Mouse (Mus musculus) thymus, adult 2 months (tissue): ENCODE measurements around the gene Lingo3. TPM values are rescaled to one million over a fixed set of nuclear protein-coding genes. Genes with fewer than 3 reads are reported as not detected.

Experiments
- DNase-seq: peaks from one replicate; pipeline ENCODE4 v3.0.0; 2021
- H3K27ac ChIP-seq: fragments of 200-500 bp; 2 replicates; pipeline ENCODE4 v1.5.1; 2012; ENCODE audit warnings: low read length, control low read depth; ENCODE audit not compliant: control insufficient read depth, insufficient read depth
- H3K27me3 ChIP-seq: fragments of 200-500 bp; 2 replicates; pipeline ENCODE4 v1.6.1; 2012; ENCODE audit warnings: mild to moderate bottlenecking, low read length, moderate library complexity, mixed read lengths; ENCODE audit not compliant: control insufficient read depth, insufficient read depth
- H3K36me3 ChIP-seq: fragments of 200-500 bp; 2 replicates; pipeline ENCODE4 v1.6.1; 2012; ENCODE audit warnings: mild to moderate bottlenecking, low read length, moderate library complexity; ENCODE audit not compliant: control insufficient read depth, insufficient read depth
- H3K4me1 ChIP-seq: fragments of 200-500 bp; replicated peaks from 2 replicates; pipeline ENCODE4 v1.6.1; 2012; ENCODE audit warnings: low read length; ENCODE audit not compliant: control insufficient read depth, insufficient read depth
- H3K4me3 ChIP-seq: fragments of 200-500 bp; 2 replicates; pipeline ENCODE4 v1.5.1; 2012; ENCODE audit warnings: mild to moderate bottlenecking, low read length, control low read depth, moderate library complexity; ENCODE audit not compliant: control insufficient read depth, insufficient read depth
- CTCF ChIP-seq: fragments of 200-500 bp; IDR thresholded peaks from 2 replicates; pipeline ENCODE4 v1.5.1; 2012; ENCODE audit warnings: mild to moderate bottlenecking, control low read depth, low read length, moderate library complexity, borderline replicate concordance; ENCODE audit not compliant: control insufficient read depth, poor library complexity, insufficient read depth; ENCODE audit errors: extremely low read depth
- POLR2A ChIP-seq: fragments of 200-500 bp; IDR thresholded peaks from 2 replicates; pipeline ENCODE4 v1.6.1; 2012; ENCODE audit warnings: mild to moderate bottlenecking, low read length, control low read depth, moderate library complexity; ENCODE audit not compliant: control insufficient read depth, poor library complexity, insufficient read depth; ENCODE audit errors: extremely low read depth
- WGBS: fragments of 180-500 bp; shearing (Covaris S2); methylation state at CpG from one replicate; pipeline ENCODE4 v1.1.7; 2018; 5-methylcytosine and 5-hydroxymethylcytosine counted together
- polyA plus RNA-seq: library from polyadenylated mRNA; depleted of rRNA; stranded (reverse); fragments of >200 nt; gene quantifications from 2 replicates; pipeline ENCODE4 v1.2.3, GENCODE M21; 2012; rRNA removed

Gene Lingo3
- 0.10 and 1.0 TPM in 2 replicates for polyA plus RNA-seq

- WGBS: 7% methylated on average over 51 of the region's 51 CpGs
- no peak within 1 kb of the TSS; the same call in 1 of the 2 replicates for H3K4me3 ChIP-seq
- no peak for DNase-seq
- peaks cover 15% of the 10 kb centered on the region; the same call in 1 of the 2 replicates for H3K4me1 ChIP-seq
- peaks cover 2% of the 10 kb centered on the region; the same call in 1 of the 2 replicates for H3K27me3 ChIP-seq
- H3K36me3 ChIP-seq: no peaks in the 10 kb centered on the region
- TF ChIP-seq POLR2A: no peak
- no peak for TF ChIP-seq CTCF
- no peak within 1 kb of the TSS for H3K27ac ChIP-seq
These were observed at the start of gene Lingo3 for GRCm38 (mm10) chr10:80843931-80844547. Lingo3 (minus strand) TSS chr10:80844039.

DNA sequence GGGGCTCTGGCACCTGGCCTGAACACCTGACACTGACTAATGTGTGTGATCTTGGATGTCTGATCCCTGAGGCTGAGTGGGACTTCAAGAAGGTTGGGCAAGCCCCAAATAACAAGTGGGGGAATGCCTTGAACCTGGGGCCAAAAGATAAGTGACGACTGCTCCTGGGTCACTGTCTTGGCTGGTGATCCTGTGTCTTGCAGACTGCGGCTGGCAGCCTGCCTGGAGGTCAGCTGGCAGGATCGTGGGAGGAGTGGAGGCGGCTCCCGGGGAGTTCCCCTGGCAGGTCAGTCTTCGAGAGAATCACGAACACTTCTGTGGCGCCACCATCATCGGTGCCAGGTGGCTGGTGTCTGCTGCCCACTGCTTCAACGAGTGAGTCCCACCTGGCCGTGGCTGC is 43.3 kb upstream of the Lingo3 start:
- Histone ChIP-seq H3K4me1 (no peaks in the 10 kb centered on the region), H3K4me3 (no peak overlapping the region), H3K27ac (no peak overlapping the region), H3K36me3 (no peaks in the 10 kb centered on the region), H3K27me3 (no peaks in the 10 kb centered on the region; the same call in 1 of the 2 replicates)
- no peak for TF ChIP-seq CTCF
- no peak for TF ChIP-seq POLR2A
- DNase-seq: no peak
- WGBS: 49% methylated on average over 11 of the region's 11 CpGs

DNA sequence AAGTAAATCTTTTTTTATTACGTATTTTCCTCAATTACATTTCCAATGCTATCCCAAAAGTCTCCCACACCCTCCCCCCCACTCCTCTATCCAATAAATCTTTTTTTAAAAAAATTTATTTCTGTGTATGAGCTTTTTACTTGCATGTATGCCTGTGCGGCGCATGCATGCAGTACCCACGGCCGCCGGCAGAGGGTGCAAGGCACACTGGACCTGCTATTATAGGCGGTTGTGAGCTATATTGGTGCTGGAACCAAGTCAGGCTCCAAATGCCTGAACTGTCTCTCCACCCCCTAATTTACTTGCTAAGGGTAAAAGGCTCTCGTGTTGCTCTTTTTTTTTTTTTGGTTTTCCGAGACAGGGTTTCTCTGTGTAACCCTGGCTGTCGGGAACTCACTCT is 37.5 kb upstream of the Lingo3 start:
- no peaks in the 10 kb centered on the region for H3K27me3 ChIP-seq
- TF ChIP-seq POLR2A (no peak), CTCF (peak; percentile 95)
- DNase-seq: peak; percentile 80
- 30% methylated on average over 10 of the region's 10 CpGs for WGBS
- no peaks in the 10 kb centered on the region for H3K36me3 ChIP-seq
- no peak overlapping the region for H3K27ac ChIP-seq
- no peak overlapping the region for H3K4me3 ChIP-seq
- H3K4me1 ChIP-seq: no peaks in the 10 kb centered on the region; the same call in 1 of the 2 replicates

- Histone ChIP-seq H3K36me3 (no peaks in the 10 kb centered on the region), H3K4me3 (no peak overlapping the region), H3K27ac (no peak overlapping the region), H3K4me1 (no peaks in the 10 kb centered on the region; the same call in 1 of the 2 replicates), H3K27me3 (no peaks in the 10 kb centered on the region)
- TF ChIP-seq POLR2A (no peak), CTCF (no peak)
- WGBS: 71% methylated on average over 2 of the region's 2 CpGs
- no peak for DNase-seq
These were observed 37.1 kb upstream of the Lingo3 start for GRCm38 (mm10) chr10:80880901-80881300.

GRCm38 (mm10) chr10:80880131-80880641 is 36.3 kb upstream of the Lingo3 start:
- TF ChIP-seq POLR2A (no peak), CTCF (peak; percentile 51; the same call in 1 of the 2 replicates)
- no peaks in the 10 kb centered on the region for H3K36me3 ChIP-seq
- WGBS: 17% methylated on average over 5 of the region's 5 CpGs
- H3K27me3 ChIP-seq: no peaks in the 10 kb centered on the region
- peak; percentile 73 for DNase-seq
- H3K27ac ChIP-seq: no peak overlapping the region
- no peaks in the 10 kb centered on the region; the same call in 1 of the 2 replicates for H3K4me1 ChIP-seq
- H3K4me3 ChIP-seq: no peak overlapping the region

DNA sequence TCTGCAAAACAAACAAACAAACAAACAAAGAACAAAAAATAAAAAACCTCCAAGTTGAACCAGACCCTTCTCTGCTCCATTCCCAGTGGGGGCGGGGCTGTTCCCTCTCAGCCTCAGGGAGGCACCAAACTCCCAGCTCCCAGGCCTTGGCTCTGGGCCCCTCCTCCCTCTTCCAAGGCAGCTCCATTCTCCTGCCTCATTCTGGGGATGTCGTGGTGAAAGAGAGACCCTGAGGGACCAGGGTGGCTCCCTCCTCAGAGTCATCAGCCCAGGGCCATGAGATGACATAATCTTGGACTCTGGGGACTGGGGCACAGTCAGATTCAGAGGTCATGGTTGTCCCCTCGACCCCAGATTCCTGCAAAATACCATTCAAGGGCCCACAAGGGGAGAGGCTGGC is 32.8 kb upstream of the Lingo3 start:
- 68% methylated on average over 3 of the region's 3 CpGs for WGBS
- Histone ChIP-seq H3K4me3 (no peak overlapping the region), H3K4me1 (no peaks in the 10 kb centered on the region; the same call in 1 of the 2 replicates), H3K36me3 (no peaks in the 10 kb centered on the region), H3K27me3 (no peaks in the 10 kb centered on the region), H3K27ac (no peak overlapping the region)
- TF ChIP-seq POLR2A (no peak), CTCF (no peak)
- DNase-seq: no peak
